Comparison of ENCODE assay signal across 29 mouse cellular contexts in genomic region chr8:110040509-110040908, GRCm38 (mm10). TPM values are rescaled to one million over a fixed set of nuclear protein-coding genes. Genes with fewer than 3 reads are reported as not detected.
"Had no signal": no experiment of that assay in that cellular context is flagged by ENCODE, and none has a peak within 500 bp of the region (broad histone marks: within the 10 kb centered on the region; RNA-seq: fewer than 3 reads in every experiment).

No protein-coding gene starts in this region.

- H3K4me2 ChIP-seq: limb, embryonic 12.5 days; limb, embryonic 15.5 days; liver, embryonic 11.5 days; lung, embryonic 14.5 days; midbrain, embryonic 11.5 days; neural tube, embryonic 12.5 days; neural tube, embryonic 15.5 days had no signal

- H3K9me3 ChIP-seq: limb, embryonic 15.5 days; neural tube, embryonic 12.5 days; neural tube, embryonic 15.5 days had no signal

- ATAC-seq: liver, postnatal 0 days had no signal

- H3K27ac ChIP-seq: limb, embryonic 12.5 days; limb, embryonic 15.5 days; liver, embryonic 14.5 days; macrophage; neural tube, embryonic 12.5 days; neural tube, embryonic 15.5 days had no signal

- H3K9ac ChIP-seq: limb, embryonic 12.5 days; limb, embryonic 15.5 days; liver, embryonic 14.5 days; liver, postnatal 0 days; lung, embryonic 14.5 days; neural tube, embryonic 12.5 days; neural tube, embryonic 15.5 days had no signal

- H3K4me1 ChIP-seq: limb, embryonic 12.5 days; megakaryocyte, embryonic 14.5 days; neural tube, embryonic 12.5 days; neural tube, embryonic 15.5 days had no signal

- H3K36me3 ChIP-seq: limb, embryonic 12.5 days; limb, embryonic 15.5 days; neural tube, embryonic 12.5 days; neural tube, embryonic 15.5 days had no signal

- H3K4me3 ChIP-seq: limb, embryonic 12.5 days; limb, embryonic 15.5 days; megakaryocyte, embryonic 14.5 days; neural tube, embryonic 12.5 days; neural tube, embryonic 15.5 days had no signal

- DNase-seq: kidney, adult 18-20 months; kidney, adult 9 months; kidney, postnatal 14 days; kidney, postnatal 4 days; left cerebral cortex, postnatal 4 days; liver, postnatal 0 days; lung, embryonic 14.5 days; midbrain, embryonic 14.5 days; right cerebral cortex, adult 18-20 months; right cerebral cortex, postnatal 14 days; right cerebral cortex, postnatal 4 days; thymus, adult 18-20 months; thymus, postnatal 36 days had no signal

- H3K27me3 ChIP-seq: limb, embryonic 12.5 days; limb, embryonic 15.5 days; megakaryocyte, embryonic 14.5 days; neural tube, embryonic 12.5 days; neural tube, embryonic 15.5 days had no signal

RNA-seq across cellular contexts. Expression of gene Chst4, which starts 1.0 kb away (rescaled TPM):
- total RNA-seq: layer of hippocampus, adult 18-20 months; layer of hippocampus, postnatal 14 days; left cerebral cortex, postnatal 14 days; left cerebral cortex, postnatal 4 days; midbrain, postnatal 0 days had no signal
- polyA plus RNA-seq: limb, embryonic 12.5 days; limb, embryonic 15.5 days; liver, embryonic 11.5 days; liver, embryonic 14.5 days; lung, embryonic 14.5 days; macrophage; midbrain, embryonic 11.5 days; midbrain, embryonic 14.5 days; midbrain, postnatal 0 days; neural tube, embryonic 12.5 days; neural tube, embryonic 15.5 days had no signal

RNA-seq across cellular contexts. Expression of gene Zfp612, which starts 39.0 kb away (rescaled TPM):
- polyA plus RNA-seq: macrophage had no signal

RNA-seq across cellular contexts. Expression of gene Tat, which starts 50.3 kb away (rescaled TPM):
- total RNA-seq: layer of hippocampus, postnatal 14 days; left cerebral cortex, adult 8-10 months; left cerebral cortex, postnatal 14 days; left cerebral cortex, postnatal 4 days; midbrain, postnatal 0 days had no signal
- polyA plus RNA-seq: kidney, embryonic 16.5 days; limb, embryonic 12.5 days; limb, embryonic 15.5 days; lung, embryonic 14.5 days; macrophage; midbrain, embryonic 11.5 days; midbrain, embryonic 14.5 days; neural tube, embryonic 12.5 days; neural tube, embryonic 15.5 days; spleen, adult 2 months had no signal
